Mouse (Mus musculus): Measurements from ENCODE around the gene Sec61g.

DNA sequence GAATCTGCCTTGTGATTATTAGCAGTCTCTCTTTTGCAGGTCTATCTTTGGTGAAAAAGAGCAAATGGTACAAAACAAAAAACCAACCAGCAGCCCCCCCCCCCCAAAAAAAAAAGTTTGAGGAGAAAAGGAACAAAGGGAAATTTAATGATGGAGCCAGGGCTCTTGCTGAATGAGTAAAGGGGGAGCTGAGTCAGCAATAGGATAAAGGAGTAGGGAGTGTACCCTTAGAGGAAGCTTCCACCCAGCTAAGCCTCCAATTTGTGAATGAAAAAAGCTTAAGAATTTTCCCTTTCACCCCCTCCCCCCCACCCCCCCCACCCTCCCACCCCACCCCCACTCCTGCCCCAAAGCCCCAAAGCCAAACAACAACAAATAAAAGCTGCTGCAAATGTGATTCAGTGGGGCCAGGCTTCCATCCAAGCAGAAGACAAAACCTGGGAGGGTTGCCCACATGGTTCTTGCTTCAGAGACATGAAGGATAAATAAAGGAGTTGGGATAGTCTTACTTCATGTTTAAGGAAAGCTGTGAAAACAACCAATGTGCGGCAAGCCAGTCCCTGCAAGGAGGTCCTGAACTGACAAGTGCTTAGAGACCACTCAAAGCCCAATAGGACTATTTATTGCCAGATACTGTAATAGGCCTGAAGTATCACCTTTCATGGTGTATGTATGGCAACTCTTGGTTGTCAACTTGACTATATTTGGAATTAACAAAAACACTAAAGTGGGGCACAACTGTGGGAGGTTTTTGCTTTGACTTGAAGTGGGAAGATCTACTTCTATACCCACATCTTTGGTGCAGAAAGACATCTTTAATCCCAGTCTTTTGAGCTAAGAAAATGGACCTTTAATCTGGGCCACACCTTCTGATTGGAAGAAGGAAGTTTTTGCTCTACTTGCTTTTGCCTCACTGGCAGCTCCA lies 9.3 kb downstream of the Sec61g start:
- no peak for TF ChIP-seq POLR2A (IDR thresholded peaks at IDR 0.05; ENCODE audit: low read depth, low read length)
- TF ChIP-seq CTCF (conservative IDR thresholded peaks at IDR 0.05; ENCODE audit: insufficient read depth, insufficient read length, low read depth, low read length), result no peak
